Mouse (Mus musculus) kidney, adult 18-20 months (tissue): Measurements from ENCODE around the gene Nomo1.
A peak's percentile ranks its signal among the peaks of the same experiment; 100 is the strongest.

Source experiments
- DNase-seq: peaks from one replicate; pipeline ENCODE4 v3.0.0; 2021

The Nomo1 gene

DNA sequence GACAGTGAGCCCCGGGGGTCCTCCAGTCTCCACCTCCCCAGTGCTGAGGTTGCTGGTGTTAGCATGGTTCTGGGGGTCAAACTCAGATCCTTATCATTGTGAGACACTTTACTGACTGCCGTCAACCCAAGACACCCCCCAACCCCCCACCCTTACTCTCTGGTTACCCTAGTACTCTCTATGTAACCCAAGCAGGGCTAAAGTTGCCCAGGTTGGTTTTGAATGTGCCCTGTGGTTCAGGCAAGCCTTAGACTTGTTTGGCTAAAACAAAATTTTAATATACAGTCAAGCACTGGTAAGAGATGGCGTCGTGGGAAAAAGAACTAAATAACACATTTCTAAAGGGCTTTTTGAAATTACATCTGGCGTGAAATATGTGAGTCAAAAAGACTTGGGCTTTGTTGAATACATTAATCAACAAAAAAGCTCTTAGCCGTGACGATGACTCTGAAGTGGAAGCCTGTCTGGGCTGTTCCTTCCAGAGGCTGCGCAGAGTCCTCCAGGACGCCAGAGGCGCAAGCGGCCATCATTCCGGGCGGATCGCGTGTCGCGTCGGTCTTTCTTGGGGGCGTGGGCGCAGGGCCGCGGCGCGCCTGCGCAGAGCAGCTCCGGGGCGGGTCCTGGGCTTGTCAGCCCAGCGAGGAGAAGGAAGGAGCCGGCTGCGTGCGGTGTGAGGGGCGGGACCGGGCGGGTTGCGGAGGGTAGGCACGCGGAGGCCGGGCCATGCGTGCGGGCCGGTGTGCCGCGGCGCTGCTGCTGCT is at the start of gene Nomo1:
Nomo1 (plus strand) TSS at position 590 of the 761 bp plus-strand sequence.
- peak; percentile 98 for DNase-seq

- DNase-seq, result no peak
These were observed 46.6 kb upstream of the Nomo1 start for GRCm38 (mm10) chr7:45986893-45987292.

- DNase-seq, result no peak
These were observed 45.2 kb upstream of the Nomo1 start for GRCm38 (mm10) chr7:45988344-45988743.

- no peak for DNase-seq
These were observed 41.0 kb upstream of the Nomo1 start for GRCm38 (mm10) chr7:45992470-45992869.

GRCm38 (mm10) chr7:46000577-46000976 is 32.9 kb upstream of the Nomo1 start:
- DNase-seq, result no peak

DNA sequence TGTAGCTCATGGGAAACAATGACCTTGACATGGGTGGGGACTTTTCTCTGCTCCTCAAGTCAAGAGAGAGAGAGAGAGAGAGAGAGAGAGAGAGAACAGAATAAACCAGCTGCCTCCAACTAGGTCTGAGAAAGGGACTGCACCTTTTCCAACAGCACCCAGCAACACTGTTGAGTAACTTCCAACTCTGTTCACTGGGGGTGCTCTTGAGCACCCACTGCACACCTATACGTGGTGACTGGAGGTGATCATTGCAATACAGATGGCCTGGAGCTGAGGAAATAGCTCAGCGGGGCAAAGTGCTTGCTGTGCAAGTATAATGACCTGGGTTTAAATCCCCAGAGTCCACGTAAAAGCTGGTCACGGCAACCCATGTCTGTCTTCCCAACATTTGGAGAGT is 30.8 kb upstream of the Nomo1 start:
- DNase-seq, result no peak

DNA sequence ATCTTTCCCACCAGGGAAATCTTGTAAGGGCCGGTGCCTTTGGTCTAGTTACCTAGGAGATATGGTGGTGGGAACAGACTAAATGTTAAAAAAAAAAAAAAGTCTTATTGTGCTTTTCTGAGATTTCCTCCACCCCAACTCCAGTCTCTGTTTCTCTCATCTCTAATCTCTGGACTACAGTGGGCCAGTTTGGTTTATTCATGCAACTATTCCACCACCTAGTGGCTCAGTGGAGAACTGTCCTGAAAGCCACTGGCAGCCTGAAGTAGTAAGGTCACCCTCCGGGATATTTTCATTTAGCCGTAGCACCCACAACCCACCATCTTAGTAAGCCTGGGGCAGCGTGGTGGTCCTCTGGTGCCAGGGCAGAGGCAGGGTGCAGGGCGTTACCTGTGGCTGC is 23.9 kb upstream of the Nomo1 start:
- DNase-seq, result peak; percentile 64

GRCm38 (mm10) chr7:46012121-46012520 is 21.4 kb upstream of the Nomo1 start:
- DNase-seq, result no peak

GRCm38 (mm10) chr7:46013266-46014010 is 20.1 kb upstream of the Nomo1 start:
- DNase-seq, result no peak

DNA sequence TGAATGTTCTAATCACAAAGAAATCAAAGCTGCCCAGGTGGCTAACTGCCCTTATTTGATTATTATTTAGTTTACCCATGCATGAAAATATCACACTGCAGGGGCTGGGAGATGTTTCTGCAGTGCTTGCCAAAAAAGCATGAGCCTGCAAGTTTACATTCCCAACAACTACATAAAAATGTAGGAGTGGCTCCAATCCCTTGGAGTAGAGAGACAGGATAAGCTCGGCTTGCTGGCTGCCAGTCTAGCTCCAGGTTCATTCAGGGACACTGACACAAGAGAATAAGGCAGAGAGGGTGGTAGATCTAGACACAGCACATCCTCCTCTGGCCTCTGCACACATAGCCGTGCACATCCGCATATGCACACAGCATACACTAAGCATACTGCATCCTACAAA is 13.9 kb upstream of the Nomo1 start:
- no peak for DNase-seq

DNA sequence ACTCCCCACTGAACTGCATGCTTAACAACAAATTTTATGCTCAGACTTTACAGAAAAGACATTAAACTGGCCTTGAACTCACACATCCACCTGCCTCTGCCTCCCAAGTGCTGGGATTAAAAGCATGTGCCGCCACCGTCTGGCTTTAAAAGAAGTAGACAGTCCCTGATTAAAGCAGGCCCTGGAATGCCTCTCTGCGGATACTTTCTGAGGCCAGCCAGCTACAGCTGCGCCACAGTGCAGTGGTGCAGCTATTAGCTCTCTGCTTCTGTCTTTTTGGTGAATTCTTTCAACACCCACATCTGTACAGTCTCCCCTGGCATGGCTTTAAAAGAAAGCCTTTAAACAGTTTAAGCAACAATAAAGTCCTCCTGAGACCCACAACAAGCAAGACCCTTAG is 11.5 kb upstream of the Nomo1 start:
- no peak for DNase-seq

DNA sequence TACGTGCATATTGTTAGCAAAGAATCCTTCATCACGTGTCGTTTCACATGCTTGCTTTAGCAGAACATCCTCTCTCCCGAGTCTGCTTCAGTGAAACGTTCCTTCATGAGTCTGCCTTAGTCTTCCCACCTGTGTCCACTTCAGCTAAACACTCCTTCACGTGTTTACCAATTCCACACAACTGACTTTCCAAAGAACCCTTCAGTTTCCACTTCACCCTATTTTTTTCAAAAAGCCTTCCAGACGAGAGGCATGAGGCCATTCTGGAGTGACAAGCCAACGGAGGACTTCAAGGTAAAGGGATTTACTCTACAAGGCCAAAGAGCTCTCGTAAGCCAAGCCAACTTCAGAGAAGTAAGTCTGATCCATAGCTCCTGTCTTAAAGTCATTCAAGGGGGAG is 8.1 kb upstream of the Nomo1 start:
- DNase-seq, result no peak

- no peak for DNase-seq
These were observed 4.8 kb upstream of the Nomo1 start for GRCm38 (mm10) chr7:46028681-46029080.

- DNase-seq, result no peak
These were observed 4.0 kb upstream of the Nomo1 start for GRCm38 (mm10) chr7:46029299-46030144.

DNA sequence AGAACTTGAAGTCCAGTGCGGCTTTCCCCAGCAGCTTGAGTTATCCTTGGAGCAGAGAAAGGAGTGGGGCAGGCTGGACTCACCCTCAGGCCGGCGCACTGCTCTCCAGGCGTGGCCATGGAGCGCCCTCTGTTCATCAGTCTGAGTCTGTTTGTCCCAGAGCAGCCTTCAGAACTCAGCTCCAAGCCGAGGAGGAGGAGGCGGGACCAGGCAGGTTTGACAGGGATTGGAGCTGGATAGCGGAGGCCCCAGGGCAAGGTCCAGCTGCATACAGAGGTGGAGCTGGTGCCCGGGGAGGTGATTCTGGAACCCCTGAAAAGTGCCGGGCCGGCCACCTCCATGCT is 3.4 kb upstream of the Nomo1 start, which contains the start of gene Abcc6:
Abcc6 (minus strand) TSS at position 158 of the 344 bp plus-strand sequence.
- peak; percentile 76 for DNase-seq

DNA sequence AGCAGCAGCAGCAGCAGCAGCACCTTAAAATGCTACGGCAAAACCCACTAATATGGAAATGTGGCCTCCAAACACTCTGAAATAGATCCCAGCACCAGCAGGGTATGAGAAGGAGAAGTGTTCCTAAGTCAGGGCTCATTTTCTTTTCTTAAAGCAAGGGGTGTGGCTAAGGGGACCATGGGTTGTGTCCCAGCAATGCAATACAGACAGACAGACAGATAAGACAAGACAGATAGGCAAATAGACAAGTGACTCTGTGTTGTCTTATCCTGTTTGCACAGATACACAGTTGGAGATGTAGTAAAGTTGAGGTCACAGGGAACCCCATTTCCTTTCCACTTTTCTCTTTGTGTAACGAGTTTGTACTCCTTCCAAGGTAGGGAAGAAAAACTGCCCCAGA is 2.4 kb upstream of the Nomo1 start:
- DNase-seq, result no peak

- DNase-seq, result no peak
These were observed 406 bp downstream of the Nomo1 start for GRCm38 (mm10) chr7:46033870-46034337.

DNA sequence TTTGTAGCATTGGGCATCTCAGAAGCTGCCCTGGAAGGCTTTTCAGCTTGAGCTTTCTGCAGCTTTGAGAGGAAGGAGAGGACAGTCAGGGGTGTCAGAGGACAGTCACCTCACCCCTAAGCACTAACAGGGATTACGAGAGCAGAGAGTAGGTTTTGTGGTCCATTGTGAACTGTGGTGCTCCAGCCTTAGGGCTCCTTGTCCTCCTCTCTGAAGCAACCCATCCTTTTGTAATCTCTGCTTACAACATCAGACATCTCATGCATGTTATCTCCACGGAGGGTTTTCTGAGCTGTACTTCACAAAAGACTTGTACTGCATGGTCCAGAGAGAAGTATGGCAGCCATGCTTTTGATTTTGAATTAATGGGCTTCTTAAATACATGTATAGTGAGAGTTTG is 1.5 kb downstream of the Nomo1 start:
- no peak for DNase-seq

DNA sequence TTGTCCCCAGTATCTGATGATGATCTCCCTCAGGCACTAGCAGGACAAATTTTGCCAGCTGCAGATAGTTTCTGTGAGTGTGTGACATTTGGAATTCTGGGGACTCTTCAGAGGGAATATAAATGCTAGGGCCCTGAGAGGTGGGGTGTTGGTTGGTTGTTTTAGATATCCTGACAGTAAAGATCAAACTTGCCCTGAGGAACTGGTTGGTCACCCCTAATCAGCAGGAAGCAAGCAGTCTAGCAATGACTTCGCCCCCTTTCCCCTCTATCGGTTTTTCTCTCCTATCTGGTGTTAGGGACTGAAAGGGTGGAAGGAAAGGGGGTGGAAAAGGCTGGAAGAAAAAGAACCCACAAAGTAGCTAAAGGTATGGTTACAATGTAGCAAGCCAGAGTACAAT is 2.0 kb downstream of the Nomo1 start:
- no peak for DNase-seq

GRCm38 (mm10) chr7:46037433-46037832 is 3.9 kb downstream of the Nomo1 start:
- no peak for DNase-seq

DNA sequence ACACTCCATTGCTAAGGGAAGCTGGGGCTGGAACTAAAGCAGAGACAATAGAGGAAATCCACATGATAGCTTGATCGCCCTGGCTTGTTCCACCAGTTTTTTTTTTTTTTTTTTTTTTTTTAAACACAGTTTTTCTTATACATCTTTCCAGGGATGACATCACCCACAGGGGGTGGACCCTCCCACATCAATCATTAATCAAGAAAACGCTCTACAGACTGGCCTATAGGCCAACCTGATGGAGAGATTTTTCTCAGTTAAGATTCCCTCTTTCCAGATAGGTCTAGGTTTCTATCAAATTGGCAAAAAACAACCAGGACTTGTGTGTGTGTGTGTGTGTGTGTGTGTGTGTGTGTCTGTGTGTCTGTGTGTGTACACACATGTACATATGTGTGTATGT is 6.4 kb downstream of the Nomo1 start:
- no peak for DNase-seq

GRCm38 (mm10) chr7:46044106-46044505 is 10.6 kb downstream of the Nomo1 start:
- DNase-seq, result no peak

DNA sequence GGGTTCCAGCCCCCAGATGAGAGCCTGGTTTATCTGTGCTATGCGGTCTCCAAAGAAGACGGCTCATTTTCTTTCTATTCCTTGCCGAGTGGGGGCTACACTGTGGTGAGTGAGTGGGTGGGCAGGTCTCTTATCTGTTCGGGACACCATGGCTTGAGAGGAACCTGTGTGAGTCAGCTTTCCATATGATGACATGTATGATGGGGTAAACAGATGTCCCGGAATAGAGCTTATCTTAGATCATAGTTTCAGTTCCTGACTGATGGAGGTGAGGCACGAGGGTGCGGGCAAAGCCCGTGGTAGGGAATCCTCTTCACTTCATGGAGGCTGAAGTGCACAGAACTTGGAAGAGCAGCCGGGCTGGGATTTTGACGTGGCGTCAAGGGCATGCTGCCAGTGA is 12.4 kb downstream of the Nomo1 start:
- DNase-seq, result no peak
